Mouse (Mus musculus) megakaryocyte, adult 5-6 weeks (primary cell): Measurements from ENCODE around the gene Gm20721. TPM values are rescaled to one million over a fixed set of nuclear protein-coding genes. Genes with fewer than 3 reads are reported as not detected.

Experiments
- total RNA-seq, 2 experiments: library from RNA; stranded (forward) in 1 of 2; stranded (reverse) in 1 of 2; fragments of 153-499, 151-499 nt in 1 of 2; fragments of 221-1000, 200-1000 nt in 1 of 2; gene quantifications; 2 replicates each; pipeline versions ENCODE4 v1.2.3 to v1.2.4; 2015 to 2017

Gene Gm20721
- total RNA-seq, 2 experiments from 2014 or later: 3.4 TPM; not detected in 1

Other genes starting within 250 kb of the Gm20721 start
- gene Npepl1, start 236.4 kb downstream of the Gm20721 start, total RNA-seq (2015): 21.3 and 23.1 TPM in 2 replicates
- 16.7 and 17.0 TPM in 2 replicates for gene Npepl1, start 236.4 kb downstream of the Gm20721 start, total RNA-seq (2017)
- gene Gnas, start 62.4 kb downstream of the Gm20721 start, total RNA-seq (2015): 518 and 554 TPM in 2 replicates
- 238 and 262 TPM in 2 replicates for gene Gnas, start 62.4 kb downstream of the Gm20721 start, total RNA-seq (2017)
- gene Nelfcd, start 69.1 kb upstream of the Gm20721 start, total RNA-seq (2015): 24.5 and 25.5 TPM in 2 replicates
- gene Nelfcd, start 69.1 kb upstream of the Gm20721 start, total RNA-seq (2017): 26.3 and 39.0 TPM in 2 replicates
- gene Ctsz, start 92.3 kb upstream of the Gm20721 start, total RNA-seq (2015): 265 and 282 TPM in 2 replicates
- gene Ctsz, start 92.3 kb upstream of the Gm20721 start, total RNA-seq (2017): 388 and 414 TPM in 2 replicates
- not detected in 2 replicates for gene Tubb1, start 104.0 kb upstream of the Gm20721 start, total RNA-seq (2015)
- 0.26 and 0.53 TPM in 2 replicates for gene Tubb1, start 104.0 kb upstream of the Gm20721 start, total RNA-seq (2017)
- gene Atp5e, start 117.4 kb upstream of the Gm20721 start, total RNA-seq (2015): 421 and 466 TPM in 2 replicates
- gene Atp5e, start 117.4 kb upstream of the Gm20721 start, total RNA-seq (2017): 212 and 256 TPM in 2 replicates
- gene Prelid3b, start 126.4 kb upstream of the Gm20721 start, total RNA-seq (2015): 62.1 and 66.9 TPM in 2 replicates
- gene Prelid3b, start 126.4 kb upstream of the Gm20721 start, total RNA-seq (2017): 141 and 145 TPM in 2 replicates